Comparison of ENCODE assay signal across 27 mouse cellular contexts in genomic region chr3:27506886-27507285, GRCm38 (mm10).
"Had no signal": no experiment of that assay in that cellular context is flagged by ENCODE, and none has a peak within 500 bp of the region (broad histone marks: within the 10 kb centered on the region; RNA-seq: fewer than 3 reads in every experiment).

No protein-coding gene starts in this region.

- H3K4me3 ChIP-seq: limb, embryonic 10.5 days; limb, embryonic 12.5 days; limb, embryonic 13.5 days; limb, embryonic 15.5 days; liver, embryonic 12.5 days; liver, embryonic 13.5 days; liver, embryonic 15.5 days; lung, embryonic 15.5 days; megakaryocyte, embryonic 14.5 days; midbrain, embryonic 10.5 days; midbrain, embryonic 12.5 days; midbrain, embryonic 13.5 days; midbrain, embryonic 15.5 days; myocyte; neural tube, embryonic 12.5 days had no signal

- H3K27me3 ChIP-seq: limb, embryonic 12.5 days; limb, embryonic 13.5 days; limb, embryonic 15.5 days; liver, embryonic 12.5 days; liver, embryonic 13.5 days; liver, embryonic 15.5 days; lung, embryonic 15.5 days; megakaryocyte, embryonic 14.5 days; midbrain, embryonic 12.5 days; midbrain, embryonic 13.5 days; midbrain, embryonic 15.5 days; neural tube, embryonic 12.5 days had no signal

- H3K4me1 ChIP-seq: limb, embryonic 10.5 days; limb, embryonic 12.5 days; limb, embryonic 15.5 days; liver, embryonic 12.5 days; liver, embryonic 13.5 days; liver, embryonic 15.5 days; lung, embryonic 15.5 days; megakaryocyte, embryonic 14.5 days; midbrain, embryonic 10.5 days; midbrain, embryonic 12.5 days; midbrain, embryonic 13.5 days; midbrain, embryonic 15.5 days; neural tube, embryonic 12.5 days had no signal

- DNase-seq: left cerebral cortex, postnatal 4 days; liver; liver, embryonic 13.5 days; liver, postnatal 0 days; lung, adult 18-20 months; lung, embryonic 14.5 days; lung, postnatal 10 days; lung, postnatal 14 days; lung, postnatal 36 days; lung, postnatal 4 days; midbrain, embryonic 14.5 days had no signal

- H3K36me3 ChIP-seq: midbrain, embryonic 12.5 days; midbrain, embryonic 13.5 days; midbrain, embryonic 15.5 days; neural tube, embryonic 12.5 days had no signal

- H3K9ac ChIP-seq: limb, embryonic 12.5 days; limb, embryonic 13.5 days; limb, embryonic 15.5 days; liver, embryonic 12.5 days; liver, embryonic 13.5 days; liver, embryonic 14.5 days; liver, embryonic 15.5 days; liver, postnatal 0 days; lung, embryonic 14.5 days; lung, embryonic 15.5 days; midbrain, embryonic 12.5 days; midbrain, embryonic 13.5 days; midbrain, embryonic 15.5 days; neural tube, embryonic 12.5 days had no signal

- H3K27ac ChIP-seq: limb, embryonic 10.5 days; limb, embryonic 12.5 days; limb, embryonic 13.5 days; limb, embryonic 15.5 days; liver, embryonic 12.5 days; liver, embryonic 13.5 days; liver, embryonic 14.5 days; liver, embryonic 15.5 days; lung, embryonic 15.5 days; macrophage; midbrain, embryonic 10.5 days; midbrain, embryonic 12.5 days; midbrain, embryonic 13.5 days; midbrain, embryonic 15.5 days; neural tube, embryonic 12.5 days had no signal
